Mouse (Mus musculus) liver, postnatal 0 days (tissue): ENCODE data around the gene Asxl2. TPM values are rescaled to one million over a fixed set of nuclear protein-coding genes. Genes with fewer than 3 reads are reported as not detected.

Experiments
- ATAC-seq: fragments of 200-750 bp; cut with Nextera tagmentation; 2 replicates; pipeline ENCODE4 v1.8.0; 2017; ENCODE audit warnings: mild to moderate bottlenecking, moderate library complexity
- DNase-seq: peaks from one replicate; pipeline ENCODE4 v3.0.0-alpha.2; 2016
- H3K27ac ChIP-seq: fragments of 300-500 bp; sonication (generic); 2 replicates; pipeline ENCODE4 v1.5.1; 2014; ENCODE audit warnings: antibody characterized with exemption, moderate library complexity, mild to moderate bottlenecking, low read depth
- H3K27me3 ChIP-seq: fragments of 300-500 bp; sonication (generic); 2 replicates; pipeline ENCODE4 v1.6.1; 2014; ENCODE audit warnings: low read length, control low read depth, mixed read lengths; ENCODE audit not compliant: insufficient read depth
- H3K36me3 ChIP-seq: fragments of 300-500 bp; sonication (generic); replicated peaks from 2 replicates; pipeline ENCODE4 v1.6.1; 2014; ENCODE audit warnings: mild to moderate bottlenecking, control low read depth, low read length, moderate library complexity, mixed read lengths; ENCODE audit not compliant: insufficient read depth
- H3K4me1 ChIP-seq: fragments of 300-500 bp; sonication (generic); 2 replicates; pipeline ENCODE4 v1.6.1; 2014; ENCODE audit warnings: antibody characterized with exemption, mild to moderate bottlenecking, control low read depth; ENCODE audit not compliant: insufficient read depth
- H3K4me2 ChIP-seq: fragments of 300-500 bp; sonication (generic); 2 replicates; pipeline ENCODE4 v1.6.1; 2014; ENCODE audit warnings: low read depth, mild to moderate bottlenecking, low read length, moderate library complexity, mixed read lengths
- H3K4me3 ChIP-seq: fragments of 300-500 bp; sonication (generic); 2 replicates; pipeline ENCODE4 v1.5.1; 2014; ENCODE audit warnings: low read depth, low read length
- H3K9ac ChIP-seq: fragments of 300-500 bp; sonication (generic); replicated peaks from 2 replicates; pipeline ENCODE4 v1.6.1; 2014; ENCODE audit warnings: mild to moderate bottlenecking, moderate library complexity
- H3K9me3 ChIP-seq: fragments of 300-500 bp; sonication (generic); 2 replicates; pipeline ENCODE4 v1.6.1; 2016; ENCODE audit warnings: mild to moderate bottlenecking, control low read depth, low read length, mixed read lengths
- CTCF ChIP-seq: sonication (generic); IDR thresholded peaks from 2 replicates; pipeline ENCODE4 v1.5.1; 2016; ENCODE audit warnings: antibody characterized with exemption, low read depth
- EP300 ChIP-seq: IDR thresholded peaks from 2 replicates; pipeline ENCODE4 v1.6.1; 2016; ENCODE audit warnings: antibody characterized with exemption, low read depth, mild to moderate bottlenecking
- WGBS: fragments of 180-500 bp; shearing (Covaris S2); extraction: QIAGEN DNeasy Blood & Tissue Kit; methylation state at CpG from one replicate; pipeline ENCODE4 v1.1.7; 2014; ENCODE audit not compliant: insufficient replicate concordance; 5-methylcytosine and 5-hydroxymethylcytosine counted together
- polyA plus RNA-seq: library from polyadenylated mRNA; unstranded; fragments of >200 nt; fragmentation: Nextera tagmentation; extraction: Ambion mirVana; gene quantifications from 2 replicates; pipeline ENCODE4 v1.2.1, GENCODE M21; 2015

Asxl2 gene
- polyA plus RNA-seq, 1 experiment from 2014 or later, result 5.1 TPM

DNA sequence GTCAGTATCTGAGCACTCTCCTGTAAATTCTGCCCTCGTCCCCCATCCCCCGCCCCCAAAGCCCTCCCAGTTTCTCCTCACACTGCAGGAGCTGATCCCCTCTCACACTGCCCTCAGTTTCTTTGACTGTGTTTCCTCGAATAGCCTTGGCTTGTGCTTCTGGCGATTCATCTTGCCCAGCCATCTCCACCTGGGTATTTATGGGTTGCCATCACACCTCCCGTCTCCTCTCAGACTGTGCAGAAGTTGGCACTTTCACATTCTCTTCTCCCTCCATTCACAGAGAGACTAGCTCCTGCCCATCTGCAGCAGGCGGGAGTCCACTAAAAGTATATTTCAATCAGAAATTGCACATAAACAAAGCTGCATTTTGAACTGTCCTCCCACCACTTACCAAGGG is 120.1 kb downstream of the Asxl2 start:
- Histone ChIP-seq H3K27ac (no peak overlapping the region), H3K9ac (no peak overlapping the region), H3K36me3 (no peaks in the 10 kb centered on the region), H3K27me3 (no peaks in the 10 kb centered on the region), H3K9me3 (no peaks in the 10 kb centered on the region), H3K4me2 (no peak overlapping the region), H3K4me1 (0 out of 2 replicates have a peak, but pooled peaks cover 6% of the 10 kb centered on the region), H3K4me3 (no peak overlapping the region)
- 58% methylated on average over 6 of the region's 6 CpGs for WGBS
- TF ChIP-seq EP300 (no peak), CTCF (no peak)
- DNase-seq (no peak), ATAC-seq (no peak)

DNA sequence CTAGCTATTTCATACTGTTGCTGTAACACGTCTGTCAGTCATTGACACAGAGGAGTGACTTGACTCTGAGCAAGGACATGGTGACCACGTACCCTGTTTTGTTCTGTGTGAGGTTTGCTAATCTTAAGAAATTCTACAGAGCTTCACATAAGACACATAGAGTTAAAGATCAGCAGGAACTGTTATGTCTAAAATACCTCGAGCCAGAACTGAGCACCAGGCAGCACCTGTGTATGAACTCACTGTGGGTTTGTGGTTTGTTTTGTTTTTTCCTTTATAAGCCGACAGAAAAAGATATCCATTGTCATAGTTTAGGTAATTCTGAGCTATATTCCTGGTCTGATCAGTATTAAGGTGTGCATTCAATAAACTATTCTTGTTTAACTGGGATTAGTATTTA is 120.8 kb downstream of the Asxl2 start:
- ATAC-seq, result no peak
- TF ChIP-seq EP300 (no peak), CTCF (no peak)
- H3K36me3 ChIP-seq, result no peaks in the 10 kb centered on the region
- H3K9me3 ChIP-seq, result no peaks in the 10 kb centered on the region
- H3K27me3 ChIP-seq, result no peaks in the 10 kb centered on the region
- H3K9ac ChIP-seq, result no peak overlapping the region
- no peak for DNase-seq
- no peak overlapping the region for H3K4me3 ChIP-seq
- H3K27ac ChIP-seq, result no peak overlapping the region
- 28% methylated on average over 4 of the region's 4 CpGs for WGBS
- 0 out of 2 replicates have a peak, but pooled peaks cover 6% of the 10 kb centered on the region for H3K4me1 ChIP-seq
- H3K4me2 ChIP-seq, result no peak overlapping the region

DNA sequence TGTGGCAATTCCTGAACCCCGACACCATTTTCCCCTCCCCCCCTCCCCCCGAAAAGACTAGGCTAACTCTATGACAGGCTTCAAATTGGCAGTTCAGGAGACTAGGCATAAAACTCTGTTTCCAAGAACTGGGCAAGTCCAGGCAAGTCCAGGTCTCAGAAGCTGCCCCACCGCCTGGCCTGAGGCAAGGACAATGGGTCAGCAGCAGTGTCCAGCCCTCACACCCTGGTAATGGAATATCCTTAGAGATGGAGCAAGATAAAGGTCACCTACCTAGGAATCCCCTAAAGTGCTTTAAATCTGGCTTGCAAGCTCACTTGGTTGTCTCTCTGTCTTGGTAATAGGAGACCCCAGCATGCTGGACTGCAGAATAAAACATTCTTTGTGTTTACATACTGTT is 121.3 kb downstream of the Asxl2 start:
- TF ChIP-seq EP300 (no peak), CTCF (no peak)
- Histone ChIP-seq H3K27ac (no peak overlapping the region), H3K27me3 (no peaks in the 10 kb centered on the region), H3K36me3 (no peaks in the 10 kb centered on the region), H3K4me3 (no peak overlapping the region), H3K9me3 (no peaks in the 10 kb centered on the region), H3K4me1 (0 out of 2 replicates have a peak, but pooled peaks cover 5% of the 10 kb centered on the region), H3K4me2 (no peak overlapping the region), H3K9ac (no peak overlapping the region)
- WGBS, result 66% methylated on average over 3 of the region's 3 CpGs
- no peak for DNase-seq
- no peak for ATAC-seq

DNA sequence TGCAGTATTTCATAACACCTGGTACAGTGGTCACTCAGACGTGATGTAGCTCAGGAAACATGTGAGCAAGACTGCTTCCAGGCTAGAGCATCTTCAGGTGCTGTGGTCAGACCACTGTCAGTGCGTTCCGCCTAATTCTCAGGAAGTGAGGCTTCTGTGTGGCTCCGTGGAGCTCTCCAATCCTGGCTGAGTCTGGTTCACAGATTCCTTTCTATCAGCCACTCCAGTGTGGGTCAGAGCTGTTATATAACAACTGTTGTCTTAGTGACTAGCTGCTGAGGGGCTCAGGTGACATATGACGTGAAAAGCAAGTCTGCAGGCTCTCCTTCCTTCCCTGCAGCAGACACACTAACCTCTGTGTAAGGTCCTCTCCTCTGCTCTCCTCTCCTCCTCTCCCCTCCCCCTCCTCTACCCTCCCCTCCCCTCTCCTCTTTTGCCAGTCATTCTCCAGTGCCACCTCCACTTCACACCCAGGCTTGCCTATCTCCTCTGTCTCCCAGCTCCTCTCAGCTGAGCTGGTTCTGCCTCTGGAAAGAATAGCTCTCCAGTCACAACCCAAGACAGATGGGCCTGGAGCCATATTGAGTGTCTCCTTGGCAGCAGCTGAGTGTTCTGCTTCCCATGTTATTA is 122.0 kb downstream of the Asxl2 start:
- Histone ChIP-seq H3K27me3 (no peaks in the 10 kb centered on the region), H3K4me3 (no peak overlapping the region), H3K4me2 (no peak overlapping the region), H3K9me3 (no peaks in the 10 kb centered on the region), H3K9ac (no peak overlapping the region), H3K27ac (no peak overlapping the region), H3K4me1 (0 out of 2 replicates have a peak, but pooled peaks cover 4% of the 10 kb centered on the region), H3K36me3 (no peaks in the 10 kb centered on the region)
- 36% methylated on average over 5 of the region's 5 CpGs for WGBS
- ATAC-seq, result no peak
- TF ChIP-seq EP300 (no peak), CTCF (no peak)
- no peak for DNase-seq

DNA sequence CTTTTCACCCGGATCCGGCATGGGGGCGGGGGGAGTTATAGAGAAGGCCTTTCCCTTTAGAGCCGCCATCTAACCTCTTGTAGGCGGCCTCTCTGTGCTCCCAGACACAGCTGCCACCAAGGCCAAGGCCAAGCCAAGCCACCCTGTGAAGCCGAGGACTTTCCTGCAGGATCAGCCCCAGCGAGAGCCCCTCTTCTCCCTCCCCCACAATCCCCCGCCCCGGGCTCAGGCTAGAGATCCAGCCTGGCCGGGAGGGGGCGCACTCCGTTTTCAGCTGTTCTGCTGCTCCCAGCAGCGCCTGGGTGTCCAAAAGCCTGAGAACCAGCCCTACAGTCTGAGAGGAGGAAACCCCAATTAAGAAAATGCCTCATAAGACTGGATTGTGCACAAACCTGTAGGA is 123.6 kb downstream of the Asxl2 start:
- no peak overlapping the region for H3K4me2 ChIP-seq
- WGBS, result 28% methylated on average over 13 of the region's 13 CpGs
- TF ChIP-seq EP300, result no peak
- peak; percentile 52 for TF ChIP-seq CTCF
- H3K4me3 ChIP-seq, result peak overlapping the region; percentile 9; the same call in 1 of the 2 replicates
- 0 out of 2 replicates have a peak, but pooled peaks cover 4% of the 10 kb centered on the region for H3K4me1 ChIP-seq
- ATAC-seq, result peak; percentile 56; the same call in 1 of the 2 replicates
- no peak overlapping the region for H3K9ac ChIP-seq
- no peaks in the 10 kb centered on the region for H3K27me3 ChIP-seq
- no peaks in the 10 kb centered on the region for H3K9me3 ChIP-seq
- H3K27ac ChIP-seq, result no peak overlapping the region
- peak; percentile 52 for DNase-seq
- no peaks in the 10 kb centered on the region for H3K36me3 ChIP-seq

Other genes with a start within 250 kb of the Asxl2 start
- gene Rab10, start 116.9 kb upstream of the Asxl2 start, polyA plus RNA-seq, result 31.6 and 34.6 TPM in 2 replicates
- 0.46 and 0.52 TPM in 2 replicates for gene Kif3c, start 61.7 kb upstream of the Asxl2 start, polyA plus RNA-seq
- gene Dtnb, start 145.5 kb downstream of the Asxl2 start, polyA plus RNA-seq, result 15.7 and 16.2 TPM in 2 replicates